Mouse (Mus musculus) limb, embryonic 13.5 days (tissue): Measurements from ENCODE around the gene Wfdc18. TPM values are rescaled to one million over a fixed set of nuclear protein-coding genes. Genes with fewer than 3 reads are reported as not detected.

Source experiments
- ATAC-seq: fragments of 200-750 bp; cut with Nextera tagmentation; 2 replicates; pipeline ENCODE4 v1.8.0; 2017; ENCODE audit warnings: low read depth, moderate number of reproducible peaks, moderate TSS enrichment; ENCODE audit not compliant: low FRiP score
- H3K27ac ChIP-seq: fragments of 300-500 bp; sonication (generic); 2 replicates; pipeline ENCODE4 v1.5.1; 2015; ENCODE audit warnings: inconsistent platforms, mild to moderate bottlenecking, moderate library complexity
- H3K27me3 ChIP-seq: fragments of 300-500 bp; sonication (generic); 2 replicates; pipeline ENCODE4 v1.6.1; 2015; ENCODE audit warnings: mild to moderate bottlenecking, inconsistent platforms
- H3K36me3 ChIP-seq: fragments of 300-500 bp; sonication (generic); 2 replicates; pipeline ENCODE4 v1.6.1; 2015; ENCODE audit warnings: inconsistent platforms, mild to moderate bottlenecking, moderate library complexity
- H3K4me1 ChIP-seq: fragments of 300-500 bp; sonication (generic); 2 replicates; pipeline ENCODE4 v1.6.1; 2015; ENCODE audit warnings: inconsistent platforms
- H3K4me2 ChIP-seq: fragments of 300-500 bp; sonication (generic); replicated peaks from 2 replicates; pipeline ENCODE4 v1.6.1; 2015; ENCODE audit warnings: inconsistent platforms, mild to moderate bottlenecking, moderate library complexity
- H3K4me3 ChIP-seq: fragments of 300-500 bp; sonication (generic); 2 replicates; pipeline ENCODE4 v1.5.1; 2015; ENCODE audit warnings: moderate library complexity, mild to moderate bottlenecking, inconsistent platforms
- H3K9ac ChIP-seq: fragments of 300-500 bp; sonication (generic); 2 replicates; pipeline ENCODE4 v1.6.1; 2015; ENCODE audit warnings: mild to moderate bottlenecking, inconsistent platforms
- H3K9me3 ChIP-seq: fragments of 300-500 bp; sonication (generic); 2 replicates; pipeline ENCODE4 v1.6.1; 2016; ENCODE audit warnings: inconsistent platforms
- WGBS: fragments of 180-500 bp; shearing (Covaris S2); methylation state at CpG from one replicate; pipeline ENCODE4 v1.1.7; 2015; 5-methylcytosine and 5-hydroxymethylcytosine counted together
- polyA plus RNA-seq: library from polyadenylated mRNA; unstranded; fragments of >200 nt; fragmentation: Nextera tagmentation; extraction: Ambion mirVana; gene quantifications from 2 replicates; pipeline ENCODE4 v1.2.1, GENCODE M21; 2015

The Wfdc18 gene
- polyA plus RNA-seq, 1 experiment from 2014 or later, result not detected

- Histone ChIP-seq H3K4me1 (no peaks in the 10 kb centered on the region), H3K9ac (no peak within 1 kb of the TSS), H3K4me3 (no peak within 1 kb of the TSS), H3K27me3 (peaks cover 29% of the 10 kb centered on the region), H3K36me3 (no peaks in the 10 kb centered on the region), H3K9me3 (no peaks in the 10 kb centered on the region), H3K4me2 (no peak within 1 kb of the TSS), H3K27ac (no peak within 1 kb of the TSS)
- 79% methylated on average over 5 of the region's 5 CpGs for WGBS
- ATAC-seq, result no peak
These were observed 37.9 kb downstream of the Wfdc18 start, which contains the start of gene Wfdc21 for GRCm38 (mm10) chr11:83746681-83747080. Gene Wfdc21 (plus strand): TSS chr11:83746940.

GRCm38 (mm10) chr11:83747376-83748265 lies 38.8 kb downstream of the Wfdc18 start:
- peaks cover 38% of the 10 kb centered on the region for H3K27me3 ChIP-seq
- H3K27ac ChIP-seq, result no peak overlapping the region
- no peaks in the 10 kb centered on the region for H3K36me3 ChIP-seq
- 67% methylated on average over 6 of the region's 6 CpGs for WGBS
- no peaks in the 10 kb centered on the region for H3K9me3 ChIP-seq
- H3K4me2 ChIP-seq, result no peak overlapping the region
- no peak overlapping the region for H3K4me3 ChIP-seq
- H3K4me1 ChIP-seq, result no peaks in the 10 kb centered on the region
- ATAC-seq, result no peak
- no peak overlapping the region for H3K9ac ChIP-seq

- Histone ChIP-seq H3K4me3 (peak within 1 kb of the TSS; percentile 83), H3K4me2 (peak within 1 kb of the TSS; percentile 78), H3K9me3 (no peaks in the 10 kb centered on the region), H3K27ac (peak within 1 kb of the TSS; percentile 76), H3K4me1 (peaks cover 16% of the 10 kb centered on the region), H3K36me3 (peaks cover 28% of the 10 kb centered on the region), H3K27me3 (peaks cover 13% of the 10 kb centered on the region), H3K9ac (peak within 1 kb of the TSS; percentile 88)
- peak; percentile 91 for ATAC-seq
- under 1% methylated on average over 47 of the region's 47 CpGs for WGBS
These were observed 44.9 kb downstream of the Wfdc18 start, which contains the start of gene Heatr6 for GRCm38 (mm10) chr11:83753581-83754181. Gene Heatr6 (plus strand): TSS chr11:83753696.

GRCm38 (mm10) chr11:83754227-83754626 lies 45.4 kb downstream of the Wfdc18 start:
- peak overlapping the region; percentile 83 for H3K4me3 ChIP-seq
- H3K9ac ChIP-seq, result peak overlapping the region; percentile 88
- H3K9me3 ChIP-seq, result no peaks in the 10 kb centered on the region
- peaks cover 16% of the 10 kb centered on the region for H3K4me1 ChIP-seq
- H3K27me3 ChIP-seq, result peaks cover 13% of the 10 kb centered on the region
- 7% methylated on average over 8 of the region's 8 CpGs for WGBS
- peaks cover 33% of the 10 kb centered on the region for H3K36me3 ChIP-seq
- no peak for ATAC-seq
- no peak overlapping the region; the same call in 1 of the 2 replicates for H3K27ac ChIP-seq
- H3K4me2 ChIP-seq, result peak overlapping the region; percentile 78

Other genes with a start within 250 kb of the Wfdc18 start
- 3.0 and 4.5 TPM in 2 replicates for gene Mmp28, start 245.9 kb upstream of the Wfdc18 start, polyA plus RNA-seq
- gene Taf15, start 235.9 kb upstream of the Wfdc18 start, polyA plus RNA-seq, result 16.9 and 19.3 TPM in 2 replicates
- not detected in 2 replicates for gene Heatr9, start 186.8 kb upstream of the Wfdc18 start, polyA plus RNA-seq
- gene Ccl5, start 178.5 kb upstream of the Wfdc18 start, polyA plus RNA-seq, result 0.66 and 1.2 TPM in 2 replicates
- gene Ccl9, start 130.4 kb upstream of the Wfdc18 start, polyA plus RNA-seq, result 2.3 and 2.9 TPM in 2 replicates
- 1.3 and 2.0 TPM in 2 replicates for gene Ccl6, start 115.9 kb upstream of the Wfdc18 start, polyA plus RNA-seq
- not detected in 2 replicates for gene Rpl9-ps1, start 63.4 kb upstream of the Wfdc18 start, polyA plus RNA-seq
- 1.6 TPM in 2 replicates for gene Ccl3, start 59.7 kb upstream of the Wfdc18 start, polyA plus RNA-seq
- 0.41 and 1.0 TPM in 2 replicates for gene Ccl4, start 46.4 kb upstream of the Wfdc18 start, polyA plus RNA-seq
- gene Wfdc17, start 5.0 kb upstream of the Wfdc18 start, polyA plus RNA-seq, result 0.39 and 0.66 TPM in 2 replicates
- gene Wfdc21, start 37.9 kb downstream of the Wfdc18 start, polyA plus RNA-seq, result not detected in 2 replicates
- 34.4 and 35.5 TPM in 2 replicates for gene Heatr6, start 44.7 kb downstream of the Wfdc18 start, polyA plus RNA-seq
- not detected in 2 replicates for gene Hnf1b, start 141.0 kb downstream of the Wfdc18 start, polyA plus RNA-seq
- 40.9 and 41.1 TPM in 2 replicates for gene Ddx52, start 233.0 kb downstream of the Wfdc18 start, polyA plus RNA-seq